Mouse (Mus musculus) inflammation-experienced regulatory T-cells, adult 6 months (primary cell): ENCODE measurements at regions not wholly inside any gene's neighbourhood (a gene's known extent, or its start where the extent isn't known, plus 50 kb on each side); places are given as distances from the start of the nearest gene placed in this dataset.
"Not testable (repeated sequence)": the region's sequence is repeated elsewhere in the genome, so short reads cannot be mapped to it uniquely, and the experiment has no call there.

Experiments used
- ATAC-seq: one replicate; pipeline ENCODE4 v1.8.0; 2017

- peak; percentile 92 for ATAC-seq
Observed at GRCm38 (mm10) chr4:101366905-101367679, 52.0 kb upstream of the Ak4 start.

GRCm38 (mm10) chr4:101365299-101365698, 53.8 kb upstream of the Ak4 start:
- no peak for ATAC-seq

GRCm38 (mm10) chr4:101364716-101365115, 54.4 kb upstream of the Ak4 start:
- no peak for ATAC-seq

GRCm38 (mm10) chr4:101363231-101363630, 55.8 kb upstream of the Ak4 start:
- not testable (repeated sequence) for ATAC-seq

GRCm38 (mm10) chr4:101361779-101362178, 57.3 kb upstream of the Ak4 start:
- ATAC-seq, result no peak

GRCm38 (mm10) chr4:101360296-101360695, 58.8 kb upstream of the Ak4 start:
- ATAC-seq, result no peak

- ATAC-seq, result no peak
Observed at GRCm38 (mm10) chr4:101359119-101359518, 60.0 kb upstream of the Ak4 start.

- no peak for ATAC-seq
Observed at GRCm38 (mm10) chr4:101358525-101358924, 60.6 kb upstream of the Ak4 start.

GRCm38 (mm10) chr4:101357923-101358322, 61.2 kb upstream of the Ak4 start:
- no peak for ATAC-seq

- peak; percentile 82 for ATAC-seq
Observed at GRCm38 (mm10) chr4:101356954-101357891, 61.9 kb upstream of the Ak4 start.

GRCm38 (mm10) chr4:101356093-101356953, 62.8 kb upstream of the Ak4 start:
- ATAC-seq, result peak; percentile 26

GRCm38 (mm10) chr4:101355431-101356092, 63.5 kb upstream of the Ak4 start:
- no peak for ATAC-seq

- ATAC-seq, result no peak
Observed at GRCm38 (mm10) chr4:101354951-101355350, 64.1 kb upstream of the Ak4 start.

- ATAC-seq, result no peak
Observed at GRCm38 (mm10) chr4:101354086-101354855, 64.8 kb upstream of the Ak4 start.

- ATAC-seq, result no peak
Observed at GRCm38 (mm10) chr4:101352178-101352577, 66.9 kb upstream of the Ak4 start.

- ATAC-seq, result no peak
Observed at GRCm38 (mm10) chr4:101351716-101352115, 67.4 kb upstream of the Ak4 start.

GRCm38 (mm10) chr4:101350656-101351055, 68.4 kb upstream of the Ak4 start:
- no peak for ATAC-seq

GRCm38 (mm10) chr4:101350222-101350621, 68.9 kb upstream of the Ak4 start:
- no peak for ATAC-seq

- peak; percentile 91 for ATAC-seq
Observed at GRCm38 (mm10) chr4:101349413-101349812, 69.7 kb upstream of the Ak4 start.

- no peak for ATAC-seq
Observed at GRCm38 (mm10) chr4:101347309-101347708, 71.8 kb upstream of the Ak4 start.

GRCm38 (mm10) chr4:101342071-101342762, 76.9 kb upstream of the Ak4 start:
- ATAC-seq, result no peak
